Mouse (Mus musculus) small intestine, adult 2 months (tissue): Measurements from ENCODE around the gene Stx8.

ENCODE experiments used
- CTCF ChIP-seq: fragments of 200-500 bp; IDR thresholded peaks from 2 replicates; pipeline ENCODE4 v1.5.1; 2012; ENCODE audit warnings: low read depth, mild to moderate bottlenecking, control low read depth, inconsistent platforms, low read length, moderate library complexity, mixed read lengths; ENCODE audit not compliant: insufficient replicate concordance, insufficient read length; ENCODE audit errors: extremely low read depth
- POLR2A ChIP-seq: fragments of 200-500 bp; IDR thresholded peaks from 2 replicates; pipeline ENCODE4 v1.6.1; 2012; ENCODE audit warnings: low read depth, mild to moderate bottlenecking, control low read depth, inconsistent platforms, low read length, moderate library complexity

- TF ChIP-seq CTCF: no peak
- no peak for TF ChIP-seq POLR2A
Observed at GRCm38 (mm10) chr11:68213896-68214295, 247.9 kb downstream of the Stx8 start.
